Mouse (Mus musculus): Measurements from ENCODE around the gene Fau. TPM values are rescaled to one million over a fixed set of nuclear protein-coding genes. Genes with fewer than 3 reads are reported as not detected.

Fau gene
- polyA plus RNA-seq, 1 experiment from 2014 or later: 781 TPM

- 77% methylated on average over 6 of the region's 6 CpGs for WGBS
- no peaks in the 10 kb centered on the region for H3K4me1 ChIP-seq (ENCODE audit: control insufficient read depth, insufficient read depth, low read length)
- DNase-seq (ENCODE audit: low spot score, missing footprints) (peak; percentile 67), ATAC-seq (ENCODE audit: low FRiP score) (no peak)
- H3K27me3 ChIP-seq (ENCODE audit: control insufficient read depth, insufficient read depth, low read length): no peaks in the 10 kb centered on the region
- no peak overlapping the region for H3K4me2 ChIP-seq
- H3K27ac ChIP-seq (ENCODE audit: low read depth, low read length): no peak overlapping the region
- H3K36me3 ChIP-seq (ENCODE audit: control insufficient read depth, insufficient read depth, low read length): no peaks in the 10 kb centered on the region; the same call in none of the 2 replicates
- no peaks in the 10 kb centered on the region for H3K9me3 ChIP-seq (ENCODE audit: control insufficient read depth, low read length)
- no peak overlapping the region for H3K9ac ChIP-seq (ENCODE audit: low read length)
- H3K4me3 ChIP-seq (ENCODE audit: low read depth, low read length): no peak overlapping the region
Observed at GRCm38 (mm10) chr19:6102169-6102853, 44.7 kb downstream of the Fau start.

DNA sequence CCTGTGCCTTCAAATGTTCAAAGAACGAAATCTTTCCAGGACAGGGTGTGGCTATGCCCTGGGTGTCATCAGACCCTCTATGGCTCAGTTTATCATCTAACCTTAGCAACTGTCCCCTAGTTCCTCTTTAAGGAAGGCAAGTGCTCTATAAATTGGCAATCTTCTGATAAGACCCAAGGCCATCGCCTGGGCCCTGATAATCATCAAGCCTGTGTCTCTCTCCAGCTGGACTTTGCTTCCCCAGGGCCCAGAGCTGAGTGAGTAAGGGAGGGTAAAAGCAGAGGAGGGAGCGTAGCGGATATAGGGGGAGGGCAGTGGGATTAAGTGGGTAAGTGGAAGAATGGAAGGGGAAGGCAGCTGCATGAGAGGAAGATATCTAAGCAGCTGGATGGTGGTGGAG, 46.8 kb downstream of the Fau start:
- H3K9me3 ChIP-seq (ENCODE audit: control insufficient read depth, low read length): no peaks in the 10 kb centered on the region
- no peak overlapping the region for H3K27ac ChIP-seq (ENCODE audit: low read depth, low read length)
- ATAC-seq (ENCODE audit: low FRiP score) (no peak), DNase-seq (ENCODE audit: low spot score, missing footprints) (peak; percentile 28)
- no peak overlapping the region for H3K9ac ChIP-seq (ENCODE audit: low read length)
- WGBS: 75% methylated on average over 4 of the region's 4 CpGs
- no peaks in the 10 kb centered on the region for H3K4me1 ChIP-seq (ENCODE audit: control insufficient read depth, insufficient read depth, low read length)
- no peaks in the 10 kb centered on the region for H3K27me3 ChIP-seq (ENCODE audit: control insufficient read depth, insufficient read depth, low read length)
- no peaks in the 10 kb centered on the region for H3K36me3 ChIP-seq (ENCODE audit: control insufficient read depth, insufficient read depth, low read length)
- no peak overlapping the region for H3K4me2 ChIP-seq
- no peak overlapping the region for H3K4me3 ChIP-seq (ENCODE audit: low read depth, low read length)

- Histone ChIP-seq H3K4me3 (ENCODE audit: low read depth, low read length) (no peak within 1 kb of the TSS), H3K4me2 (no peak within 1 kb of the TSS), H3K36me3 (ENCODE audit: control insufficient read depth, insufficient read depth, low read length) (no peaks in the 10 kb centered on the region), H3K9me3 (ENCODE audit: control insufficient read depth, low read length) (no peaks in the 10 kb centered on the region), H3K27me3 (ENCODE audit: control insufficient read depth, insufficient read depth, low read length) (no peaks in the 10 kb centered on the region), H3K4me1 (ENCODE audit: control insufficient read depth, insufficient read depth, low read length) (no peaks in the 10 kb centered on the region), H3K9ac (ENCODE audit: low read length) (no peak within 1 kb of the TSS), H3K27ac (ENCODE audit: low read depth, low read length) (no peak within 1 kb of the TSS)
- ATAC-seq (ENCODE audit: low FRiP score) (no peak), DNase-seq (ENCODE audit: low spot score, missing footprints) (no peak)
- WGBS: 88% methylated on average over 7 of the region's 7 CpGs
Observed at GRCm38 (mm10) chr19:6105586-6105985, 47.9 kb downstream of the Fau start, which contains the start of gene Naaladl1. Gene Naaladl1, plus strand, starts transcription at chr19:6105782.

Small RNA genes within 50 kb of the gene (microRNA-seq; reads per million reads assigned to microRNA genes)
- 1.9 reads per million, percentile 3 among the genes with 10 or more reads in this experiment for gene Mir6988

Other genes with a start within 250 kb of the Fau start
- gene Frmd8, start 182.6 kb upstream of the Fau start, polyA plus RNA-seq (2014; fragmentation: Nextera tagmentation; extraction: Ambion mirVana): 11.5 and 14.0 TPM in 2 replicates
- 1.1 and 1.8 TPM in 2 replicates for gene Slc25a45, start 180.0 kb upstream of the Fau start, polyA plus RNA-seq (2014; fragmentation: Nextera tagmentation; extraction: Ambion mirVana)
- 7.3 and 8.3 TPM in 2 replicates for gene Tigd3, start 163.7 kb upstream of the Fau start, polyA plus RNA-seq (2014; fragmentation: Nextera tagmentation; extraction: Ambion mirVana)
- 200 and 203 TPM in 2 replicates for gene Dpf2, start 144.8 kb upstream of the Fau start, polyA plus RNA-seq (2014; fragmentation: Nextera tagmentation; extraction: Ambion mirVana)
- gene Cdc42ep2, start 133.0 kb upstream of the Fau start, polyA plus RNA-seq (2014; fragmentation: Nextera tagmentation; extraction: Ambion mirVana): 2.2 and 2.5 TPM in 2 replicates
- 74.4 and 82.7 TPM in 2 replicates for gene Pola2, start 93.6 kb upstream of the Fau start, polyA plus RNA-seq (2014; fragmentation: Nextera tagmentation; extraction: Ambion mirVana)
- not detected in 2 replicates for gene Slc22a20, start 71.7 kb upstream of the Fau start, polyA plus RNA-seq (2014; fragmentation: Nextera tagmentation; extraction: Ambion mirVana)
- gene Capn1, start 41.9 kb upstream of the Fau start, polyA plus RNA-seq (2014; fragmentation: Nextera tagmentation; extraction: Ambion mirVana): 3.9 and 4.0 TPM in 2 replicates
- 18.6 and 23.1 TPM in 2 replicates for gene Syvn1, start 11.3 kb upstream of the Fau start, polyA plus RNA-seq (2014; fragmentation: Nextera tagmentation; extraction: Ambion mirVana)
- 88.0 and 92.5 TPM in 2 replicates for gene Mrpl49, start 59 bp upstream of the Fau start, polyA plus RNA-seq (2014; fragmentation: Nextera tagmentation; extraction: Ambion mirVana)
- 39.5 and 40.0 TPM in 2 replicates for gene Znhit2, start 3.3 kb downstream of the Fau start, polyA plus RNA-seq (2014; fragmentation: Nextera tagmentation; extraction: Ambion mirVana)
- gene Tm7sf2, start 10.5 kb downstream of the Fau start, polyA plus RNA-seq (2014; fragmentation: Nextera tagmentation; extraction: Ambion mirVana): 35.7 and 39.6 TPM in 2 replicates
- 37.4 and 48.3 TPM in 2 replicates for gene Vps51, start 19.4 kb downstream of the Fau start, polyA plus RNA-seq (2014; fragmentation: Nextera tagmentation; extraction: Ambion mirVana)
- not detected in 2 replicates for gene Tmem262, start 22.2 kb downstream of the Fau start, polyA plus RNA-seq (2014; fragmentation: Nextera tagmentation; extraction: Ambion mirVana)
- 2.0 and 2.2 TPM in 2 replicates for gene Gm28374, start 24.4 kb downstream of the Fau start, polyA plus RNA-seq (2014; fragmentation: Nextera tagmentation; extraction: Ambion mirVana)
- gene Zfpl1, start 27.1 kb downstream of the Fau start, polyA plus RNA-seq (2014; fragmentation: Nextera tagmentation; extraction: Ambion mirVana): 63.4 and 63.5 TPM in 2 replicates
- gene Cdca5, start 27.1 kb downstream of the Fau start, polyA plus RNA-seq (2014; fragmentation: Nextera tagmentation; extraction: Ambion mirVana): 61.2 and 66.3 TPM in 2 replicates
- 0.27 and 0.40 TPM in 2 replicates for gene AC131692.1, start 36.6 kb downstream of the Fau start, polyA plus RNA-seq (2014; fragmentation: Nextera tagmentation; extraction: Ambion mirVana)
- gene Naaladl1, start 47.9 kb downstream of the Fau start, polyA plus RNA-seq (2014; fragmentation: Nextera tagmentation; extraction: Ambion mirVana): 0.37 and 0.46 TPM in 2 replicates
- 55.3 and 60.0 TPM in 2 replicates for gene Sac3d1, start 60.8 kb downstream of the Fau start, polyA plus RNA-seq (2014; fragmentation: Nextera tagmentation; extraction: Ambion mirVana)
- gene Snx15, start 70.5 kb downstream of the Fau start, polyA plus RNA-seq (2014; fragmentation: Nextera tagmentation; extraction: Ambion mirVana): 23.8 and 26.1 TPM in 2 replicates
- not detected in 2 replicates for gene Batf2, start 83.1 kb downstream of the Fau start, polyA plus RNA-seq (2014; fragmentation: Nextera tagmentation; extraction: Ambion mirVana)
- 75.6 and 86.1 TPM in 2 replicates for gene Arl2, start 83.7 kb downstream of the Fau start, polyA plus RNA-seq (2014; fragmentation: Nextera tagmentation; extraction: Ambion mirVana)
- not detected in 2 replicates for gene Majin, start 126.5 kb downstream of the Fau start, polyA plus RNA-seq (2014; fragmentation: Nextera tagmentation; extraction: Ambion mirVana)
- 0.39 and 0.40 TPM in 2 replicates for gene Gpha2, start 168.5 kb downstream of the Fau start, polyA plus RNA-seq (2014; fragmentation: Nextera tagmentation; extraction: Ambion mirVana)
- 39.1 and 41.0 TPM in 2 replicates for gene Ppp2r5b, start 178.0 kb downstream of the Fau start, polyA plus RNA-seq (2014; fragmentation: Nextera tagmentation; extraction: Ambion mirVana)
- gene Atg2a, start 183.8 kb downstream of the Fau start, polyA plus RNA-seq (2014; fragmentation: Nextera tagmentation; extraction: Ambion mirVana): 7.1 and 8.1 TPM in 2 replicates
- gene Ehd1, start 218.9 kb downstream of the Fau start, polyA plus RNA-seq (2014; fragmentation: Nextera tagmentation; extraction: Ambion mirVana): 64.1 and 68.2 TPM in 2 replicates
- 0.23 and 0.42 TPM in 2 replicates for gene Cdc42bpg, start 248.6 kb downstream of the Fau start, polyA plus RNA-seq (2014; fragmentation: Nextera tagmentation; extraction: Ambion mirVana)